Mouse (Mus musculus) spleen, adult 12 weeks (tissue): ENCODE measurements around the gene Kalrn.

Source experiments
- DNase-seq: peaks from one replicate; pipeline ENCODE4 v3.0.0; 2022; ENCODE audit warnings: low spot score

Gene Kalrn

DNA sequence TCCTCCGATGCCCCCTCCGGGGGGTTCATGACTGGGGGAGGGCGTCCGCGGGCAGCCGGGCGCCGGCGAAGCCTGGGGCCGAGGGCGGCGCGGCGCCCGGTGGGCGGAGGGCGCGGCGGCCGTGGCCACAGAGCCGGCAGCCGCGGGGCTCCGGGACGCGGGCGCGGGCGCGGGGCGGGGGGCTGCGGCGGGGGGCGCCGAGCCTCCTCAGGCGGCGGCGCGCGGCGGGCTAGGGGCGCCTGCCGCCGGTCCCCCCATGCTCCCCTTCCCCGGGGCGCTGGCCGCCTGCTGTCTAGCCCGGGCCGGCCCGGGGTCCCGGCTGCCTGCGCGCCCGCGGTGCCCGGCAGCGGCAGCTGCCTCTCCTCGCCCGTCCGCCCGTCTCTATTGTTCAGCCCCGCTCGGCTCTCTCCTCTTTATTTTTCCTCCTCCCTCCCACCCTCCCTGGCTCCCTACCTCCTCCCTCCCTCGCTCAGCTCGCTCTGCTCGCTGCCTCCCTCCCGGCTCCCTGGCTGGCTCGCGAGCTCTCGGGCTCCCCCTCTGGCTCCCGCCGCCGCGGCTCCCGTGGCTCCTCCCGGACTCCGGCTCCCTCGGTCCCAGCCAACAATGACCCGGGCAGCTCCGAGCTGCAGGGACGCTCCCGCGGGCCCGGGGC lies at the start of gene Kalrn:
Gene Kalrn (minus strand): TSS at position 382 of the 652 bp plus-strand sequence.
- DNase-seq, result no peak

DNA sequence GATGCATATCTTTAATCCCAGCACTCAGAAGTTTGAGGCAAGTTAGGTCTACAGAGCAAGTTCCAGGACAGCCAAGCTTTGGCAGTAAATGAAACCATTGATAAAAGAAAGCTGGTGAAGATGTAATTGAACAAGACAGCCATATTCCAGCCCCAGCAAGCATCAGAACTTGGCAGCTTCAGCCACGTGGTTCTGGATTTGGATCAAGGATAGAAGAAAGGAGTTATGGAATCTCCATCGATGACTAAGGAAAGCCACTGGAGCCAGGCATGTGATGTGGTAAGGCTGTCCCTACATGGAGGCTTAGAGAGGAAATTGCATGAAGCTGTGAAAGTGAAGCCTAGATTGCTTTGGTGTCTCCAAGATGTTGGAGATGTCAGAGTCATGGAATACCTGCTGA lies 40.7 kb upstream of the Kalrn start:
- no peak for DNase-seq

DNA sequence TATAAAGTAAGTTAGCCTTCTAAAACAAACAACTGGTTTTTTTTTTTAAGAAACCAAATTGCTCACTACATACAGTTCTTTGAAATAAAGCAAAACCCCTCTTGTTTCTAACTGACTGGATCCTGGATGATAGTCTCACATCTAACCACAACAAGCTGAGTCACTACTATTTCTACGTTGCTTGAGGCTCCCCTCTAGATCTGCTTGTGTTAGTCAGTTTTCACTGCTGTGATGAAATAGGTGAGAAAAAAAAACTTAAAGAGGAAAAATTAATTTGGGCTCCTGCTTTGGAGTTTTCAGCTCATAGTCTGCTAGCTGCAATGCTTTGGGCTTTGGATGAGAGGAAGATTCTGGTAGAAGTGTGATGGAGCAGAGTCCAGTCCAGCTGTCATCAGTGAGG lies 36.8 kb upstream of the Kalrn start:
- DNase-seq, result no peak

DNA sequence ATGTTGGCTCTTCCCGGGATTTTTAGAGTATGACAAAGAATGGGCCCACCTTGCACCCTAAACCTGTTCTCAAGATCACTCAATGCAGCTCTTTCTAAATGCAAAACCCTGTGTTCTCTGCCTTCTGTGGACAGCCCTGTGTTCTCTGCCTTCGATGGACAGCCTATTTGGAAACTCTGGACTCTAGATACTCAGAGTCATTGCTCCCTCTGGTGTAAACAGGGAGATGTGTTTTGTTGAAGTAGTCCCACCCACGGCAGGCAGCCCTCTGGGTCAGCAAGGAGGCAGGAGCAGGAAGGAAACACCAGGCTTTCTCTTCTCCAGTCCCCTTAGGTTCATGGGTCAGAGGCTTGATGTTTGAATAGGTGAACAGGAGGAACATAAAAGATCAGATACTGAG lies 32.3 kb upstream of the Kalrn start:
- no peak for DNase-seq

DNA sequence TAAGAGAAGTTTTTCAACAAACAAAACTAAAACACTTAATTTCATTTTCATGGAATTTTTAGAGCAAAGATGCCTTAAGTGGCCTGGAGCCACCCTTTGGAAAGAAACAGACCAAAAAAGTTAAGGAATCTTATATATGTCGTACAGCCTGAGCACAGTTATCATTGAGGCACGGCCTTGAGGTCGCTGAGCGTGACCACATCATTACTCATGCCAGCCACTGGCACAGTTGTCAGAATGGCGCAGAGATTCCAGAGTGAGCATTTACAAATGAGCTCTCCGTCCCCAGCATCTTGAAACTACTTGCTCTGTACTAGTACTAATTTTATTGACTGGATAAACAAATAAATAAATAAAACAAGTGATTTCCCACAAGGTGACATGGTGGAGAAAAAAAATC lies 30.5 kb upstream of the Kalrn start:
- DNase-seq, result no peak

DNA sequence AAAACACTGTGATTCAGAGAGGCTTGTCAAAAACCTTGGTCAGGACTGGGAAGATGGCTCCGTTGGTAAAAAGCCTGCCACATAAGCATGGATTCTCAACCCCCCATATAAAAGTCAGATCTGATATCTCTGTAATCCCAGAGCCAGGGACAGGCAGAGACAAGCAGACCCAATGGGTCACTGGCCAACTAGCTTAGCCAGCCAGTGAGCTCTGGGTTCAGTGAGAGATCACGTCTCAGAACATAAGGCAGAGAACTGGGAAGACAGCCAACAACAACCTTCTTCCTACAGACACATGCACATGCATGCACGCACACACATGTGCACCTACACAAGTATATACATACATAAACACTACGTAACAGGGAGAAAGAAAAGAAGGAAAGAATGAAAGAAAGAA lies 29.7 kb upstream of the Kalrn start:
- DNase-seq, result no peak

DNA sequence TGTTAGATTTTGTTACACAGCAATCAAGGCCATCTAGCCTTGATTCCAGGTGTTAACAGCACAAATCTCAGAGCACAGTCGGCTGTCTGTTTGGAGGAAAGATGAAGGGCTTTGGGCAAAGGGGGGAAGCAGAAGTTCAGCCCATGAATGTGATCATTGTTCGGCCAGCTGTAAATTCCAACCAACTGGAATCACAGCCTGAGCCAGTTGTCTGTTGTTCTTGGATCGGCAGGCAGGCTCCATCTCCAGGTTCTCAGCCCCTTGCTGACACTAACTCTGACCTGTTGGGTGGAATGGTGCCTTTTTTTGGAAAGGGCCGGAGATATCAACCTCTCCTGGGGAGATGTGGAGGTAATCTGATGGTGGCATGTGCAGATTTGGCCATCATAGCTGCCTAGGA lies 28.6 kb upstream of the Kalrn start:
- DNase-seq, result no peak

DNA sequence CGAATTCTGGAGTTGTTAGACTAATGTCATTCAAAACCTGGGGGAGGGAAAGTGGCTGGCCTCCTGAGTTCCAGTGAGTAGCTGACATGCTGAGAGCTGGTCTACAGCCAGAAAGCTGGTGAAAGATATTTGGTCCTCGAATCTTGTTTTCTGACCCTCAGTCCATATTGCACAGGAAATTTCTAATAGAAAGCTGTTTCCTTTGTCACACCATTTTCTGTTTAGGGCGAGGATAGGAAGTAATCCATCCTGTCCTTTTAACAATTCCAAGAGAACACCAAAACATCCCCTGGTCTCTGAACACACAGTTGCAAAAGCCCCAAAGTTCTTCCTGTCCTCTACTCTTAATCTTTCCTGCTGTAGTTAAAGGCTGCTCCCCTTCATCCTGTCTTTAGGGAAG lies 22.0 kb upstream of the Kalrn start:
- DNase-seq, result no peak

DNA sequence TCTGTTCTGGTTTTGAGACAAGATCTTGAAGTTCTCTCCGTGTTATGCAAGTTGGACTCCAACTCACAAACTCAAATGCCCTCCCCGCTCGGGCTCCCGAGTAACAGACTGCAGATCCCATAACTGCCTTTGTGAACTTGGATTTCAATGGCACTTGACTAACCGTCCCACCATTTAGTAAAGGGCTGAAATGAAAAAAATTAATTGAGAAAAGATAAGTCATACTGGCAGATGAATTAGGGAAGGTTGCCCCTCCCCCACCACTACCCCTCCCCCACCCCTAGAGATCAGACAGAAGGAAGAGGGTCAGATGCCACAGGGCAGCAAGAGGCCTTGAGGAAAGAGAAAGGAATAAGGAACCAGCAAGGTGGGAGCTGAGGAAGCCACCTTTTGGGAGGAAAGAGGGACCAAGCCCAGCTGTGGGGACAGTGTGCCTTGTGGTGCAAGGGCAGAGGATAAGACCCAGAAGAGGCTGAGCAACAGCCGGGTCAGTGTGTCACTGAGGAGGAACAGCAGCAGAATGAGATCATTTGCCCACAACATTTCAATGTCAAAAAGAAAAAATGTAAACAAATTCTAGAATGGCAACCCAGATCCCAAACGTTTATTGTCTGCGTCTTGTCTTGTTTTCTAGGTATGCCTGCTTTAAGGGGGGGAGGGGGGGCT lies 21.4 kb upstream of the Kalrn start:
- DNase-seq, result no peak

DNA sequence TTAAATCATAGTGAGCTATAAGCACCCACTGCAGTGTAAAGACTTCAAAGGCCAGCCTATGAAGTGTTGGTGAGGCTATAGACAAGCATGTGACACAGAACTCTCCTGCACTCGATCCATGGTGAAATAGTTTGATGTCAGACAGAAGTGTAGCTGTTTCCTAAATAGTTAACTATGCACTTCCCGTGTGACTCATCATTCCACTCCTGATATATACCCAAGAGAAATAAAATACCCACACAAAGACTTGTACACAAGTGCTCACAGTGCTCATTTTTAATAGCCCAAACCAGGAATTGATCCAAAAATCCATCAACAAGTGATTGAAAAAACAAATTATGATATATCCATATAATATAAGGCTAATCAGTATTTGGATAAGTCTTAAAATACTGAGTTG lies 19.4 kb upstream of the Kalrn start:
- no peak for DNase-seq

DNA sequence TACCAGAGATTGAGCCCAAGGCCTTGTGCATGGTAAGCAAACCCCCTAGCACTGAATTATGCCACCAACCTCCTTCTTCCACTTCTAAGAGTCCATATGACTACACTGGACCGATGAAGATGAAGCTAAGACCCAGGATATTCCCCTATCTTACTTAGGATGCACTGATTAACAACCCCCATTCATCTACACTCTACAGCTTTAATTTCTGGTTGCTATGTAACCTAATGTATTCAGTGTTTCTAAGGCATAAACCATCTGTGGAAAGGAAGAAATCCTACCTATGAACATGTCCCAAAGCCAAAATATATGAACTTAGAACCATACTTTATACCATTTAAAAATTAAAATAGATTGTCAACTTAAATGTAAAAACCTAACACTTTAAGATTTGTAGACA lies 18.6 kb upstream of the Kalrn start:
- DNase-seq, result no peak

DNA sequence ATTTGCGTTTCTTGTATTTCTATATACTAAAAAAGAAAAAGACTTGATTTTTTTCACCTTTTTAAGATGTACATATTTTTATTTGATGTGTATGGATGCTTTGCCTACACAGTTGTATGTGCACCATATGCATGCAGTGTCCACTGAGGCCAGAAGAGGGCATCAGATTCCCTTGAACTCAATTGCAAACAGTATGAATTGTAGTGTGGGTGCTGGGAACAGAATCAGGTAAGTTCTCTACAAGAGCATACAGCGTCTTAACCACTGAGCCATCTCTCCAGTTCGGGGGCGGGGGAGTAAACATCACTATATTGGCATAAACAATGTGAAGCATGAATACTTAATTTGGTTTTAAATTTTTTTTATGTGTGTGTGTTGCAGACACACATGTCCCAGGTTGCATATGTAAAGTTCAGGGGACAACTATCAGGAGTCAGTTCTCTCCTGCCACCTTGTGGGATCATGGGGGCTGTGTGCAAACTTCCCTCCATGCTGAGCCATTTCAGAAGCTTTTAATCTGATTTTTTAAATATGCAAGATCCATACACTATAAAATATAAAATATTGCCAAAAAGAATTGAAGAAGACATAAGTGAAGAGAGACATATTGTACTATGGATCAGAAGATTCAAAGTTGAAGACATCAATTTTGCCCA lies 6.5 kb upstream of the Kalrn start:
- no peak for DNase-seq

DNA sequence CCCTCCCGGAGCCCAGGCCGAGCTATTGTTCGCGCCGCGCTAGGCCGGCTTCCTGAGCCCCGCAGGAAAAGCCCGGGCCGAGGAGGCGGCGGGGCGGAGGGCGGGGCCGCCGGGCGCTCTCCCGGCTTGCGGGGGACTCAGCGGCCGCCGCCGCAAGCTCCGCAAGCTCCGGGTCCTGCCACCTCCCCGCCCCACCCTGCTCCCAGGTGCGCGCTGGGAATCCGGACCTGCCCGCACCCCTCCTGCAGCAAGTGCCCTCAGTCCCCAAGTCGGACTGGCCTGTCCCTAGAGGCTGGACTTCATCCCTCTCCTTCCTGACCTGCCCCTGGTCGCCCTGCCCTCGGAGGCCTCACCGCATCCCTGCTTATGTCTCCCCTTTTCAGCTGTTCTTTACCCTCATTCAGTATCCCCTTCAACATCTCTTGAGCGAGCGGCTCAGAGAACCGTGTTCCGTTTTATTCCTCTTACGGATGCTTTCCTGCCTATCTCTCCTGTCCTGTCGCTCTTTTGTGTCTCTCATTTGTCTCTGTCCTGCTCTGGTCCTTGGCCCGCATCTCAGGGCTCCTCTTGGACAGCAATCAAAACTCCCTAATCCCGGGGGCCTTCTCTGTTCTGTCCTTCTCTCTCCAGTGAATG lies 642 bp upstream of the Kalrn start:
- DNase-seq, result no peak

DNA sequence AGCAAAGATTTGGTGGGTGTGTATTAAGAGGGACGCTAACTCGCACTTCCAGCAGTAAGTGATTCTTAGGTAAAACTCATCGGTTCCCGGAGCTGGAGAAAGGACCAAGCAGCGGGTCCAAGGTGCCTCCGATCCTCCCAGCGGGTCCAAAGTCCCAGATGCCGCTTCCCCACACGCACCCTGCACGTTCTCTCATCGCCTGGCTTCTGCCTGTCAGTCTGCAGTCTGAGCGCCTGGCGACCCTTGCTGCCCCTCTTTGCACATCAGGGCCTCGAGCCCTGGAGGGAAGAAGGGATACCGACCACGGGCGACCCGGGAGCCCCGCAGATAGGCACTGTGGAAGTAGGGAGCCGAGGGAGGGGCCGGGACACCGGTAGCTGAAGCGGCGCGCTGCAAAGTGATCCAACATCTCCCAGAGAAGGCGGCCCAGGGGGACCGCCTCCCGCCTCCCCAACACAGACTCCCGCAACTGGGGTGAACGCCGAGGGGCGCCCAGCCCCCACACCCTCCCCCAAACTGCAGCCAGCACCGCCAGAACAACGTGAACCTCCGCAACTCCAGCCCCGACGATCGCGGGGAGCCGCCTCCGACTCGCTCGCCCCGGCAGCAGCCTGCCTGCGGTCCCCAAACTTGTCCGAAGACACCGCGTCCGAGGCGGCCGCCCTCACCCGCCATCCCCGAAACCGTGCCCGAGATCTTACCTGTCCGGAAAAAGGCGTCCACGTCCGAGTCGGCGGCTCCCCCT lies 754 bp downstream of the Kalrn start:
- DNase-seq, result no peak

DNA sequence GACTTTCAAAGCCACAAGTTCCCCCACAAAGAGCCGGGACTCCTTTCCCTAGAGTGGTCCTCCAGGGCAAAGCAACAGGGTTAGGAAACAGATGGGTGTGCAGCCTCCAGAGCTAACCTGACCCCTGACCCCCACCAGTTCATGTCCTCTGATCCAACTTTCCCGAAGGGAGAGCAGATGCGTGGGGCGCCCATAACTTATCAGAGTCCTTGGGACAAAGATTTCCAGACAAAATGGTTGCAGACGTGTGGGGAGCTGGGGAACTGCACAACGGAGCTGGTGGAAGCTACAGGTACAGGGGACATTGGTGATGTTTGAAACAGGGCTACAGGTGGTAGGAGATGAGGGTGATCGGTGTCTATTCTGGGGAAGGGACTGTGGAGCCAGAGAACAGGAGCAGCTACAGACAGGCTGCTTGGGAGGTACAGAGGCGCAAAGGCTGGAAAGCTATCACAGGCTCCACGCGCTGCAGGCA lies 1.4 kb downstream of the Kalrn start:
- no peak for DNase-seq

DNA sequence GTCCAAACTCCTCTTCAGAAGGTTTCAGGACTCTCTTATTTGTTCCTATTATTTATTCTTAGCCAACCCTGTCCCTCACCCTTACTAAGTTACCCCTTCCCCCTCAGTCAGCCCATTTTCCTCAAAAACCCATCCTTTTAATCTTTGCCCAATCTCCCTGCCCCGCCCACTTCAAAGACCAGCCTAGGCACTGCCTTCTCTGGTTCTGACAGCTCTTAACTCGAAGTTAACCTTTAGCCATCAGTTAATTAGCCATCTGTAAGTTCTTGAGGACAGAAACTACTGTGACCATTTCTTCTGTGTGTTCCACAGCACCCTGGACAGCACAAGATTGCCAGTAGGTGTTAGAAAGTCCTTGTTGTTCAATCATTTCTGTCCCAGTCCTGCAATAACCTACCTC lies 3.4 kb downstream of the Kalrn start:
- DNase-seq, result no peak

DNA sequence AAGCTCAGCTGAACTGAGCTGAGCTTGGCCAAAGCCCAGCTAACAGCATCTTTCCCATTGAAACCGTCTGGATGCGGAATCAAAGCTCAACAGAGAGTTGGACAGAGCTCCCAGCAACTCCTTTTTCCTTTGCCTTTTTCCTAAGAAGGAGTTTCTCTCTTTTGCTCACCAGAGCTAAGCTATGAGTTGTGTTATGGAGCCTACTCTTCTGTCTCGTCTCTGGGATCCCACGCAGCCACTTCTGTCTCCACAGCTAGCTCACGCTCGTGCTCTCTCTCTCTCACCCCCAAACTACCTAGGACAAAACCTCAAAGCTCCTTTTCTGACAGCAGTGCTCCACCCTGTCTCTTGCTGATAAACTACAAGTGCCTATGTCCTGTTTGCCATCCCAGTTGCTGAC lies 4.5 kb downstream of the Kalrn start:
- DNase-seq, result no peak

DNA sequence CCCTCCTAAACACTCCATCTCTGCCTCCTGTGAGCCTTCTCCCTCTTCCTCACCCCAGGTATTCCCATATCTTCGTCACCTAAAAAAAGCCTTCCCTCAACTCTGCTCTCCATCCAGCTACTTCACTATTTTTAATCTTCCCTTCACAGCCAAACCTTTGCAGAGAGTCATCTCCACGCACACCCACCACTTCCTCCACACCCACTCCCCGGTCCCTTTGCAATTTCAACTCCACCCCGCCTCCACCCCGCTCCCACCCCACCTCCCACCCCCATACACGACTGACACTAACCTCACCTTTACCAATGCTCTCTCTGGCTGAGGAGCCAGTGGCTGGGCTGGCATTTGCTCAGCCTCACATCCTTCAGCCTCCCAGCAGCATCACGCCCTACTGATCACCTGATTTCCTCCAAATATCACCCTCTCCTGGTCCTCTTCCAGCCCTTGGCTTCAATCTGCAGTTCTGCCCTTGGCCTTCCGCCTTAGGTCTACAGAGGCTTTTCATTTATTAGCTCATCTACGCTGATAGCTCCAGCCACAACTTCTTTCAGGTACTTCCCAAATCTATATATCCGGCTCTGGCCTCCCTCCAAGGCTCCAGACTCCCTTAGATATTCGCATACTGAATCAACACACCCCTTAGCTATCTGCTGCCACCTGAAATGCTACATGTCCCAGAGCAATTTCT lies 9.6 kb downstream of the Kalrn start:
- no peak for DNase-seq

DNA sequence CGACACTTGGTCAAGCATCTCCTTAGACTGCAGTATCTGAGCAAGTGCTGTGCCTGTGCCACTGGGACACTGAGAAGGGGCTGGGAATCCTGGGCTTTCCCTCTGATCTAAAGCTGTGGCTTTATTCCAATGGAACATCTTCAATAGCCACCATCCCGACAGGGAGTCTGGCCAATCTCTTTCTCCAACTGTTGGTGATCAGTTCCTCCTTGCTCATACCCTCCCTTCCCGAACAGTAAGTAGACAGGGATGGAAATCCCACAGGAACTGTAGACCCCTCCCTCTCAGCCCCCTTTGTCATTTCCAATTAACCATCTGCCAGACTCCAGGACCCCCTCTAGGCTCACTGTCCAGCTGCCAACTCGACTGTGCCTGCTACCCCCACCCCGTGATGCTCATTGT lies 11.6 kb downstream of the Kalrn start:
- no peak for DNase-seq

DNA sequence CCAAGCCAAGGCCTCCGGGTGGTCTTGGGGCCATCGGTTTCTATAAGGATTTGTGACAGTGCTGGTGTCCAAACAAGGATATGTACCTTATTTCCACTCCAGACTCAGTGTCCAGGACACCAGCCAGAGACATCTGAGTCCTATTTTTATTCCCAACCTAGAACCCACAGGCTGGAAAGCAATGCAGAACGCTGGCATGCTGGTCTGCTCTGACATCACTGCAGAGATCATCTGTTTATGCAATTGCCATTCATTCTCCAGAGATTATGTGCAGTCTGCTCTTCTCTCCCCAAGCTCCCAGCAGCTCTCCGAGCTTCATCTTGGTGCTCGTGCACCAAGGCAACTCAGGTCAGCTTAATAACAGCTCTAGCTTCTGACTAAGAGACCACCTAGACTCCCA lies 12.5 kb downstream of the Kalrn start:
- no peak for DNase-seq

DNA sequence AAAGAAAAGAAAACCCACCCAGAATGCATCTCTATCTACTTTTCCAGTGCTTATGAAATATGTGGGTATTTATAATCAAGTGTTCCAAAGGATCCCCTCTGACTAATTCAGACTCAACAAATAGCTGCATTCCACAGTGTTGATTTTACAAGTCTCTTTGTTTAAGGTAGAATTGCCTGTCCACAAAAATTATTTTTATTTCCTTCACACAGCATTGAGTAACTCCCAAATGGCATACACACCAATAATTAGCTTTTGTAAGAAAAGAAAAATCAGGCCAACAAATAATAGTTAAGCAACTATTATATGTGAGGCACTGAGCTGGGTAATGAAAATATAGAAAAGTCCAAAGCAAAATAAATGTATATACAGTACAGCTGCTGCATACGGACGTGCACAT lies 12.9 kb downstream of the Kalrn start:
- DNase-seq, result no peak

DNA sequence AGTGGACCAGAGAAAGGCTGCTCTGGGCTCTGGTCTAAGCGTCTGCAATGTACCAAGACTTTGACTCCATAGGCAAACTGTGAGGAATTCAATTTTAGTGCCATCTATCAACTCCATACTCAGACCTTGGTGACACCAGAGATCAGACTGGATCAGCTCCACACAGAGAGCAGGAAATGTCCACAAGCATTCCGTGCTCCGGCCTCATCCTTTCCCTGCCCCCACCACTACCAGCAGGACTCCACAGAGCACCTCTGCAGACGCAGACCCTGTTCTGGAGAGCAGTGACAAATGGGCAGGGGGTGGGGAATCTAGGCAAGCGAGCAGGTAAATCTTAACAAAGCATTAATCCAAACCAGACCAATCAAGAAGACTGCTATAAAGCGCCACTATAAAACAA lies 15.4 kb downstream of the Kalrn start:
- no peak for DNase-seq
